Mouse (Mus musculus) cerebellum, adult 9-11 months (tissue): Measurements from ENCODE around the gene Prkca.

Experiments used
- DNase-seq: peaks from one replicate; pipeline ENCODE4 v3.0.0; 2022

The Prkca gene

DNA sequence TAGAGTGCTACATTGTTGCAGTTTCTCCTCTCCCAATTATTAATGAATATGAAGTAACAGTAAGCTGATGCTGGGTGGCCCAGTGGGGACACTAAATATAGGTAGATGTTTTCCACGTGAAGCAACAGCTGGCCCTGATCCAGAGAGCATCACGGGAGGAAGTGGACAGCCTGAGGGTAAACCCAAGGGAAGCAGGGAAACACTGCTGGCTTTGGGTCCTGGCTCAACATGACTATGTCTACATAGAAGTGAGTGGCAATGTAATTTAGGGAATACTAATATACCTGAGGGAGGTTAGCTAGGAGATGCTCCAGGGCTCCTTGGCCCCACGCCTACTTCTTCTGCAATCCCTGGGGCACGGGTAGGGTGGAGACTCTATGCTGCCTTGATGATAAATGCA lies 84.3 kb downstream of the Prkca start:
- peak; percentile 21 for DNase-seq

DNA sequence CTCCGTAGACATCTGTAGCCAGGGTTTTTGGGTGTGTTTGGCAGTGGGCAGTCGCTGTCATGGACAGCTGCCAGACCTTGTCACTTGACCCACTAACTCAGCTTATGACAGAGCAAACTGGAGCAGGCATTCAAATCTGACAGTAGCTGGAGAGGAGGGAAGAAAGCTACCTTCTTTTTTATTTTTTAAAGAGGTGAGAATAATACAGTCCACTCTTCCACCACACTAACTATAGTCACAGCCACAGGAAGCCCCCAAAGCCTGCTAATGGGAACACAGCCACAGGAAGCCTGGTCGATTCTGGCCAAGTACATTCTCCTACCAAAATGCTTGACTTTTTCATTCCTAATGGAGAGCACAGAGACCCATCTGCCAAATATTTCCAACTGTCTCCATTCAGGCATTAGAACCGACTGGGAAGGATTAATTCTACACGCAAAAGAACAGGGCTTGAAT lies 84.9 kb downstream of the Prkca start:
- DNase-seq, result peak; percentile 44

DNA sequence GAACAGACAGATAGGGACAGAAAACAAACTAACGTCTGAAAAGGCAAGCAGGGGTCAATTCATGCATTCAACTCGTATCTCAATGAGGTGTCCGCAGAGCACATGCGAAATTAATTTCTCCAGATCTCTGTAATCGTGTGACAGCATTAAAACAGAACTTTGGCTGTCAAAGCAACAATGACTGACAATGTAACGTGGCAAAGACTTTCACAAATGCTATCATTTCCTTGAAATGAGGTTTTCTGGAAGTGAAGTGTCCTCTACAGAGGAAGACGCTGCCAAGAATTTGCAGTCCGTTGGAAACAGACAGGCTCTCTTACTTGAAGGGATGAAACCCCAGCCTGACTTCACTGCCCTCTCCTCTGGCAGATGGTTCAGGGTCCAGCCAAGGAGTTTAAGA lies 85.8 kb downstream of the Prkca start:
- no peak for DNase-seq

DNA sequence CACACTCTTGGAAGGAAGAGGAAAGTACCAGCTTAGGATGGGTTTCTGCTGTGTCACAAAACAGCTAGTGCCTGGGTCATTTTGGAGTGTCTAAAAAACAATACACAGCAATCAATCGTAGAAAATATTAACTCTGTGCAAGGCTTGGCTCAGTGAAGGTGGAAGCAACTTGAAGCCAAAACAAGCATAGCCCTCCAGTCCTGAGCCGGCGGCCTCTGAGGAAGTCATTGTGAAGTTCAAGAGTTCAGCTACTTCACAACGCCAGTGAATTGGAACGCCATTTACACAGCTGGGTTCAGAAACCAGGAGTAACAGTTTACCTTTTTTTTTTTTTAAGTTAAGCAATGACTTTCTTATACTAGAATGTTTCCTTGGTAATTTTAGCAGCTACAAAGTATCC lies 89.0 kb downstream of the Prkca start:
- no peak for DNase-seq

DNA sequence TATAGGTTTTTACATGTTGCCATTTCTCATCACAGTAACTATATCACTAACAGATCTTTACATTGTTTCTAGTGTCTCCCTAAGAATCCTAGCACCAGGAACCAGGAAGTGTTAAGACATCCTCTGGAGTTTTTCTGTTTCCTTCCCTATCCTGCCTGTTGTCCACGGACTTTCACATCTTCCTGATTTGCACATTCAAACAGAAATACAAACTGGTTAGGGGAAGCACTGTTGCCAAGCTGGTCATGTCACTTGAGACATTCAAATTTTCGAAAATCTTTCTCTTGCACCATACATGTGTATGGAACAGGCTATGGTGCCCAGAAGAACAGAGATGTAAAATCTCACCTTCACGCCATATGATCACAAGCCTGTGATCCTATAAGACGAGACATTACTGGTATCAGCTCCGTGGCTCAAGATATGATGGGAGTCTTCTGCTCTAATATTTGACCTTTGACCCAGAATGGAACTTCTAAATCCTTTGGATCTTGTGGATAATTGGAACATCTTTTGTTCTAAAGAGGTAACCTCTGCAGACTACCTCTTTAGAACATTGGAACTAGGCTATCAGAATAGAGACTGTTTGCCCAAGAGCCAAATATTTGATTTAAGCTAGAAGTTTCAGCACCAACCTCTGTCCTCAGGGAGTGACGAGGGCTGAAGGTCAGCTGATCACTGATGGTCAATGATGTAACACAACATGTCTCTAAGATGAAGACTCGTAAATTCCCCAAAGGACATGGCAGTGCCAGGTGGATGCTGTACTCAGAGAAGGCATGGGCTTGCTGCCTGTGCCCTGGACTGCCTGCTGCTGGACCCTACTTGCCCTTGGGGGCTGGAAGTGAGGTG lies 91.6 kb downstream of the Prkca start:
- DNase-seq, result no peak

DNA sequence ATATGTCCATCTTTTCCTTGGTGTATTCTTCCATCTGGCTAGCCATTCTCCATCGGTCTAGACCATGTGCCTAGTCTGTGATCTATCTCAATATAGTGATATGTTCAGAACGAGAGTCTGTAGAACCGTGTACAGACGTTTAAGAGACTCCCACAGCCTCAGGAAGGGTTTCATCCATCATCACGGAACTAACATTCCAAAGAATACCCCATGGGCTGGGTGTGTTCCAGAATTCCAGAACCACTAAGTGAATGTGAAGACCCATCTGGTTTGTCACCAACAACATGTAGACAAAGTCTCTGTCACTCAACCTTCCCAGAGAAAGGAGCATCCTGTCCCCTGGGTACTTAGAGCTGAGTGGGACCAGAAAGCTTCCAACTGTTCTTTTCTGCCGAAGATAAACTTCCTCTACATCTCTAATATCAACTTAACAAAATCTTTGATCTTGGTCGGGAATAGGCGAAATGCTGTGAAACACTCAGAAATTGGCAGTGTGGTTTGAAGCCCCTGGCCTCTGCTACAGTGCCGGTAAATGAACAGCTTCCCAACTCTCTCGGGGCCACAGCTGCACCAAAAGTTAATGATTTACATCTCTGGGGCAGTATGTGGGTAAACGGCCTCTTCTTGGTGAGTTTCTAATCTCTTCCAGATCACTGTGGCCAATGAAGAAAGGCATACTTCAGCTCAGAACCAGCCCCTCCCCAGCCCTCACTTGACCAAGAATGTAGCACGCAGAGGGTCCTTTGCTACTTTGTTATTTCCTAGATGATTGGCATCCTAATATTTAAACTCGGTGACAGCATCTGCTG lies 92.7 kb downstream of the Prkca start:
- DNase-seq, result no peak

DNA sequence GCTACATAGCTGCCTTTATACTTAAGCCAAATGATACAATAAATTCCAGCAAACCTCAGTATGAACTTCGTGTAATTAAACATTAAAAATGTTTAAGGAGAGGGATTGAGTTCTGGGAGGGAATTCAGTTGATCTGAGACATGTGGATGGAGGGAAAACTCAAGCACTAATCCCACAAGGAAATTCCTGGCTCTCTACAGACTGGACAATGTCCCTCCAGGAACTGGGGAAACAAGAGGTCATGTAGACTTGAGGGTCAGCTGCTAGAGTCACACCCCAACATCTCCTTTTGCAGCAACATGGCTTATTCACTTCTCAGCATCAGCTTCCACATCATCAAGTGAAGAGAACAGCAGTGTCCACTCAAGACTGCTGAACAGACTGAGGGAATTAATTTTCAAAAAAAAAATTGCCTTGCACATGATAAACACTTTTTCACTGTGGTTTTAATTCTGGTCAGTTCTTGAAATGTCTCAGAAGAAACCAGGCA lies 93.5 kb downstream of the Prkca start:
- no peak for DNase-seq

DNA sequence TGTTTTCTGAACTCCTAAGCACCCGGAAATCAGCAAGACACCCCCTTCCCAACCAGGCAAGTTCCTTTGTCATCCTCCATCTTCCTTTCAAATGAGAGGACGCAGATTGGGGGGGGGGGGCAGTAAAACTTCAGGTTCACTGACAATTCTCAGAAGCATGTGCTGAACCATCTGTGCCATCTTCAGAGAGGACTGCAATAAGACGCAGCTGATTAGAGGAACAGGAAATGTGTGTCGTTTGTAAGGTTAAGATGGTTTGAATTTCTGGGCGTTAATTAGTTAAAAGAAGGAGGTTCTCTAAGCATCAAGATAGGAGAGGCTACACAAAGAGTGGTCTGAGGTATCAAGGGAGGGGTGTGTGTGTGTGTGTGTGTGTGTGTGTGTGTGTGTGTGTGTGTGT lies 94.2 kb downstream of the Prkca start:
- no peak for DNase-seq

DNA sequence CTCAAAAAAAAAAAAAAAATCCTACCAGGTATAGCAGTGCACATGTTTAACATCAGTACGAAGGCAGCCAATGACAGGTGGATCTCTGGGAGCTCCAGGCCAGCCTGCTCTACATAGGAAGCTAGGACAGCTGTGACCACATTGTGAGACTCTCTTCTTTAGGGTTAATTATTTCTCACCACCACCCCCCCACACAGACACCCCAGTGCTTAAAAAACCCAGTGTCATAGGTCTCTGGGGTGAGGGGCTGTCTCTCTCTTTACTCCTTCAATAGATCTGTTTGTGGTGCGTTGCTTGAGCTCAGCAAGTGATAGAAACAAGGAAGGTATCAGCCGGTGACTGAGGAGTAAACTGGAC lies 94.7 kb downstream of the Prkca start:
- no peak for DNase-seq

DNA sequence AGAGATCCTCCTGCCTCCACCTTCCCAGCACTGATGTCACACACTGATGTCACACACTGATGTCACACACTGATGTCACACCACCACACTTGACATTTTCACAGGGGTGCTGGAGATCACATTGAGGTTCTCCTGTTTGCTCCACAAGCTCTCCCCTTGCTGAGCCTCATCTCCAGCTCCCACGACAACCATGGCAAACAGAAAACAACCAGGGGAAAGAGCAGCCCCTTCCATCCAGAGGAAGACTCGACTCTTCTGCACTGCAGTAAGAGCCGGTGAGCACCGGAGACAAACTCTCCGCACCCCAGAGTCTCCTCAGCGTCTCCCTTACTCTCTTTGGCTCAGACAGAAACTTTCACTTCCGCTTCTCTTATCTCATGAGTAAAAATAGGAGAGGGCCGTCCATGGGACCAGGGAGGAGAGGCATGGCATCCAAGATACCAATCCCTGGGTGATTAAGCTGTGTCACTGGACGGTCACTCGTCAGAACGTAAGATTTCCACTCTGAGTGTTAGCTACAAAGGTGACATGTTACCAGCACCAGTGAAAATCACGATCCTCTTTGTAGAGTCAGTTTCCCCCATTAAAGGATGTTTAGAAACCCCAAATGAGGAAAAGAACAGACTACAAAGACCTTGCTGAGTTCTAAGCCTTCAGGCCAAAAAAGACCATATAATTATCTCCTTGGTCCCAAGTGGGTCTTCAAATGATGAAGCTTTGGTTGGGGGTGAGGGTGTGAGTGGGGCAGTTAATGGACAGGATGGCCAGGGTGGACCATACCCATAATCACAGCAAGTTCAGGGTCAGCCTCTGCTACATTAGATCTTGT lies 95.3 kb downstream of the Prkca start:
- DNase-seq, result no peak

DNA sequence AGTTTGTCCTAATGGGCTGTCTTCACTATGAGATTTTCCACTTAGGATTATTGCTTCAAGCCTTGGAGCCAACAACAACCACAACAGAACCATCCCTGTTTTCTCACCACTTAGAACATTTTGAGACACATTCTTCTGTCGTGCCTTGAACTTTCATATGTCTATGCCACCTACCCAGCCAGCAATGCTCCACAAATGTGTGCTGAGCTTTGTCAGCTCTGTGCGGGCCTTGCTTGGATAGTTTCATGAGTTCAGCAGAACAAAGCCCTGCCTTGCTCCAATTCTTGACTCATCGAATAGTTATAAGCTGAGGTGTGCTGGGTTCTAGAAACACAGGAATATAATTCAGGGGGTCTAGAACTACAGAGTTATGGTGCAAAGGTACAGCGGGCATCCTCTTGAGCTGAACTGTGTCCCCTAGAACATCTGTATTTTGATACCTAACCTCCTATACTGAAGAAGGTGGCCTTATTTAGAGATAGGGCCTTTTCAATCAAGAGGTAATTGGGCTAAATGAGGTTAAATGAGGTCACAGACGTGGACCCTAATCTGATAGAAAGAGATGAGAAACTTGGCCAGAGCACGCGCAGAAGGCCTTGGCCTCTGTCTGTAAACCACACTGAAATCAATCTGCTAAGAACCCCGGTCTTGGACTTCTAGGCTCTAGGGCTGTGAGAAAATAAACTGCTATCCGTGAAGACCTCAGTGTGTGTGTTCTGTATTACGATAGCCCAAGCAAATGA lies 96.4 kb downstream of the Prkca start:
- no peak for DNase-seq

DNA sequence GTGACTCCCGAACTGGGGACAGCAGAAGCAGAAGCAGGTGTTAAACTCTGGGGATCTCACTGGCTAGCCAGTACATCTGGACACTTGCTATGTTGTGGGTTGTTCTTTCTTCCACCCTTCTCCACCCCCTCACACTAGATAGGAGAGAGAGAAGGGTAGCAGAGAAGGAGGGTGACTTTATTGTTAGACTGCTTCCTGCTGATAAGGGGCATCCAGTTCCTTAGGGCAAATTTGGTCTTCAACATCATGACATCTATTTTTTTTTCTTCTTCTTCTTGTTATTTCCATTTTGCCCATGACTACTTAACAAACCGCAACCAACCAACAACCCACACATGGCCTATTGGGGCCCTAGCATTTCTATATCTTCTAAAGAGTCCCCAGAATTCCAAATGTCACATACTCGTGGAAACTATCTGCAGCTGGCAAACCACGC lies 97.4 kb downstream of the Prkca start:
- DNase-seq, result no peak

DNA sequence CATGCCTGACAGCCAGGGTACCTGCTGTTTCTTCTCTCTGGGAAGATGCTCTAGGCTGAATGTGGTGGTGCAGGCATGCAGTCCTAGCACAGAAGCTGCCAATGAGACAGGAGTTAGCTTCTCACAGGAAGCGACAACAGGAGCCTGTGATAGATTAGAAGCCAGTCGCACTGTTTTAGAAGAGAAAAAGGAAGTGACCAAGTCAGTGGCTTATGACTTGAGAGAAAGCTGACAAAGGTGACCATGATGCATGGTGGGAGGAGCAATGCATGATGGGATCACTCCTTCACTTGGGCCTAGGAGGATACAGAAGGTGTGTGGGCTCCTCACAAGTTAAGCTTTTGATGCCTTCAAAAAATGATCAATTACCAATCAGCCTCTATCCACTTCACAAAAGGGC lies 99.5 kb downstream of the Prkca start:
- no peak for DNase-seq

DNA sequence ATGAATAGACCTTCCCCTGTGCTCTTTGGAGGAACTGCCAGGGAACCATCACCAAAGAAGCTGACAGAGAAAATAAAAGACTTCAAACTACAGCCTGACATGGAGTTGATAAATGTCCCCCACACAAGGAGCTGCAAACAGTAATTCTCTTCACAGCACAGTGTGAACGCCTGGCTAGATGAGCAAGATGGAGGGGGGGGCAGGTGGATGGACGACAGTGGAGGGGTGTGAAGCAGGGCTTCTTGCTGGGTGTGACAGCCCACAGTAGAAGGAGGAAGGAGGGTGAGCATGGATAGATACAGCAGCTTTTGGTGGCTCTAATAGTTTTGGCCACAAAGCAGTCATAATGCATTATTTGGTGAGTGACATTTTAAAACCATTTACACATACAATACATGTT lies 100.1 kb downstream of the Prkca start:
- no peak for DNase-seq

DNA sequence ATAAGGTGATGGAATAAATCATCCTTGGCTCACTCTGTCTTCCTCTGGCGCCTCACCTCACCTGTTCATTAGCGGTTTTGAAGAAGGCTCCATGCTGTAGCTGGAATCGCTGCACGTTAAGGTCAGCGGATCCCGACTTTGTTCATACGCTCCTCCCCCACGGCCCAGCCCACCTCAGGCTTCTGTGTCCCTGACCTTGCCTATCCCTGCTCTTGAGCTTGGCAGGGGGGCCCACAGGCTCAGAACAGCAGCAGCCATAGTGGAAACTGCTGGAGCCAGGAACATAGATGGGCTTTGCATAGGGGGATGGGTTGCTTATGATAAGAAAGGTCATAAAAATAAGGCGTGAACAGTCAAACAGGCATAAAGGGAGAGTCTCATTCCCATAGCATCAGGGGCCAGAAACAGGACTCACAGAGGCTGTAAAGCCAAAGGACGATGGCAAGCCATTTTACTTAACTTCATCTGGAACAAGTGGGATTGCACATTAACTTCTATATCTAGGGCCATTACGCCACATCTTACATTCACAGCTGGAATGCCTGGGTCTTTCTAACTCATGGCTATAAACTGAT lies 102.7 kb downstream of the Prkca start:
- no peak for DNase-seq

DNA sequence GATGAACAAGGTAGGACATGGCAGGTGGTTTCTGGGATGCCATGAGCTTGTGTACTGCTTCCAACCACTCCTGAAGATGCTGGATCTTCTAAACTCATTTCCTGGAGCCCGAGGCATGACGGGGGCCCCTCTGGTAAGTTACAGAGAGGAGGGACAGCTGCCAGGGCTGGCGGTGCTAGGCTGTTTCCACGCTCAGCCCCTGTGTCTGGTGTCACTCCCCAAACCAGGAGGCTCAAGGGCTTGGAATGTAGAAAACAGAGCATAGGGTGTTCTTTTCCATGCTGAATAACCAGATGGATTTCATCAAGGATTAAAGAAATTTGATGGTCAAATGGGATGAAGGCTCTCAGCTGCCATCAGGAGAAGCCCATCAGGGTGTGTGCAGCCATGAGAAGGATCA lies 104.6 kb downstream of the Prkca start:
- no peak for DNase-seq

DNA sequence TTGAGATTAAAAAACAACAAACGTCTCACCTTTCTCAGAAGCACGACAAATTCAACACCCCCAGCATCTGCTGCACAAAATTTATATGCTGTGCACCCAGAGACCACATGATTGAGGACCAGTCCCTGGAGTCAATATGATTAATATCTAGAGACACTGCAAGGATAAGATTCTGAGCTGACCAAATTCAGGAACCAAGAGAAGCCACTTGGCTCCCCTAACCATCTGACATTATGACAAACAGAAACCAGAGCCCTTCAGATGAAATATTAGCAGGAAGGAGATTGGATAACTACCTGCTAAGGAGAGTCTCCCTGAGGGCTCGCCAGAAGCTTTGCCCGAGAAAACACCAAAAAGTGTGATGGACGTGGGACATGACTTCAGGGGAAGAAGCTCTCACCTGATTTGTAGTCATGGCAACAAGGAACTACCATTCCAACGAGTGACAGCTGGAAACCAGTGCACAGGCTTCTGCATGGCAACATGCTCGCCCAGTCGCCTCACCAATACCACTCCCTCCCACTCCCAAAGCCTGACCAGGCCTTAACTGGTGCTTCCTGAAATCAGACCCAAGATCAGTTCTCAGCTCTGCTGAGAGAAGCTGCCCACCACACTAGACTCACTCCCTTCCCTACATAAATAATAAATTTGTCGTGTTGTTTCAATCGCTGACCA lies 106.8 kb downstream of the Prkca start:
- DNase-seq, result no peak

DNA sequence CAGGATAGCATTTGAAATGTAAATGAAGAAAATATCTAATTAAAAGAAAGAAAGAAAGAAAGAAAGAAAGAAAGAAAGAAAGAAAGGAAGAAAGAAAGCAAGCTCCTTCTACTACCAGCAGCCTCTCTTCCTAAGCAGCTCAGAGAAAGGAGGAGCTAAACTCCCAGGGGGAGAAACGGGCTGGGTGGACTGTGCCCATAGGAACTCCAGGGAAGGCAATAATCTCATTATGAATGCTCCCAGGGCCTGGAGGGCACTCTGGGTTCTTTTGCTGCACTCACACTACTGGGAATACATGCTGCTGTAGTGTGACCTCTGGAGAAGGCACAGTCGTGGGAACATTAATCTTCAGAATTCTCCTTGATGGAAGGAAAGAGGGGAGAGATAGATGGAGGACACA lies 107.5 kb downstream of the Prkca start:
- no peak for DNase-seq

DNA sequence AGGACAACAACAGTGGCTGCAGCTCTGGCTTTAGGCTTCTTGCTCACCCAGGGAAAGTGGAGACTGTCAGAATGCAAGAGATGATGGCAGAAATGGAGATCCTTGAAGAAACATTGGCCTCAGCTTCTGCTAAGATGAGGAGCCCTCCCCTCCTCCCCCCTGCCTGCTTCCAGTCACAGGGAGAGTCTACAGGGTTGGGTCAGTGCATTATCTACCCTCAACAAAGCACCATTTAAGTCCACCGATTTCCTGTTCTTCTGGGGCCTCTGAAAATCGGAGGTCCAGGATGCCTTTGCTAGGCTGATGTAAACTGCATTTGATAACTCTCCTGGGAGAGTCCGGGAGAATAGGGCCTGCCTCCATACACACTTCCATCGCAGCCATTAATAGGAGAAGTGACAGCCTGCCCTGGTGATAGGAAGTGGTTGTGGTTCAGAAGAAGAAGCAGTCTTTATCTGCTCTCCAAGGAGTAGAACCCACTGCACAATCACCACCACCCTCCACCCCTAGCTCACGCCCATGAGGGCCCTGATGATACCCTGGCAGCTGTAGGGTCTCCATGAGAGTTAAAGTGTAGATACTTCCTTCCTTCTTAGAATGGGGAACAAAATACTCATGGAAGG lies 108.5 kb downstream of the Prkca start:
- DNase-seq, result no peak

DNA sequence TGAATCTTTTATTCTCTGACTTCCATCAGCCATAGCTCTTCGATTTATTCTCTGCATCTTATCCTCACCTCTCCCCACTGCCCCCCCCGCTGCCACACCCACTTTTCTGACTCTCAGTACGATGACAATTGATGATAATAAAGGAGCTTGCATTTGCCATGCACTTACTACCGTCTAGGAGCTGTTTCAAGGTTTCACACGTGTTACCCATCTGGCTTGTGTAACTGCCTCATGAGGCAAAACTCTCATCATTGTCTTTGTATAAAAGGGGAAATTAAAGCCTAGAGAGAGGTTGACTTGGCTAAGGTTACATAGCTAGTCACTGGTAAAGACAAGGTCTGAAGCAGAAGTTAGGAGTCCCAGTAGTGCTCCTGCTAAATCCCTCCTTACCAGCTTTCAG lies 110.7 kb downstream of the Prkca start:
- DNase-seq, result no peak

DNA sequence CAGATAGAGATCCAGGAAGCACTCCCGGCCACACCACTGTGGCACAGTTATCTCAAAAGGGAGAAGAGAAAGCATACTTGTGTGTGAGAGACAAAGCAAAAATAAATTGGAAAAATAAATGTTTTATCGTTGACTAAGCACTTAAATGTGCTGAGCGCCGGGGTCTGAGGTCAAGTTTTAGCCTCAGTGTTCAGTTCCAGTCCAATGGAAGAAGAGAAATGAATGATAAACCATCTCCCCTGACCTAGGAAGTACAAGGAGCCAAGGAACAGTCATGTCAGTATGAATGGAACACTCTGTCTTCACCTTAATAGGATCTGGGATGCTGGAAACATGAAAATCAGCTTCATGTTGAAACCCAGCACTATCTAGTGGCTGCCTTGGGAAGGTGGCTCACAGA lies 113.6 kb downstream of the Prkca start:
- DNase-seq, result no peak
